Mouse (Mus musculus) heart, adult 8-10 months (tissue): ENCODE results near the gene Ints6l. TPM values are rescaled to one million over a fixed set of nuclear protein-coding genes. Genes with fewer than 3 reads are reported as not detected.

Experiments used
- DNase-seq: peaks from one replicate; pipeline ENCODE4 v3.0.0; 2022; ENCODE audit warnings: low spot score
- total RNA-seq, 4 experiments: library from RNA; stranded (reverse); gene quantifications; 2 replicates each; pipeline ENCODE4 v1.2.4; 2022

Ints6l gene
- total RNA-seq, result 1 to 10 TPM; 3.8 to 6.9 (median 4.5) TPM

DNA sequence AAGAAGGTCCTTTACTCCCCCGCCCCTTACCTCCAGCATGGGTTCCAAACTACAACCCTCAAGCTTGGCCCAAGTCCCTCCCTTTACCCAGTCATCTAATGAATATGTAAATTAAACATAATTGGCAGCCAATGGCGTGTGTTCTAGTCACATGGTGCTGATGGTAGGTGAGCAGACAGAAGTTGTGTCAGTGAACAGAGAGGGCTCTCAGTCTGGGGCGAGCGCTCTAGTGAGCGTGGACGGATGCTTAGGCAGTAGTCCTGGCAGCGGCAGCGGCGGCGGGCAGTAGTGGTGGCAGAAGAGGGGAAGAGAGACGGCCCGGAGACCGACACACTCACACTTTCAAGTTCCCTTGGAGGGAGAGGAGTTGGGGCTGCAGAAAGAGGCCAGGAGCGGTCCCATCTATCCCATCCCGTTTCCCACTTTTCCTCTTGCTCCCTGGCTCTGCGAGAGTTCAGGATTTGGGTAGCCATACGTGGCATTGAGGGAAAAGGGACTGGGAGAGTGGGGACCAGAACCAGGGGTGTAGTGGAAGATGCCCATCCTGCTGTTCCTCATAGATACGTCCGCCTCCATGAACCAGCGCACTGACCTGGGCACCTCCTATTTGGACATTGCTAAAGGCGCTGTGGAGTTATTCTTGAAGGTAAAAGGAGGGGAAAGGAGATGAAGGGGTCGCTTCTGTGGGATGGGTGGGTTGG lies at the start of gene Ints6l:
Ints6l (plus strand) TSS at position 187 of the 701 bp plus-strand sequence.
- DNase-seq, result peak; percentile 81

GRCm38 (mm10) chrX:56405482-56405881 lies 49.2 kb upstream of the Ints6l start:
- DNase-seq, result no peak

DNA sequence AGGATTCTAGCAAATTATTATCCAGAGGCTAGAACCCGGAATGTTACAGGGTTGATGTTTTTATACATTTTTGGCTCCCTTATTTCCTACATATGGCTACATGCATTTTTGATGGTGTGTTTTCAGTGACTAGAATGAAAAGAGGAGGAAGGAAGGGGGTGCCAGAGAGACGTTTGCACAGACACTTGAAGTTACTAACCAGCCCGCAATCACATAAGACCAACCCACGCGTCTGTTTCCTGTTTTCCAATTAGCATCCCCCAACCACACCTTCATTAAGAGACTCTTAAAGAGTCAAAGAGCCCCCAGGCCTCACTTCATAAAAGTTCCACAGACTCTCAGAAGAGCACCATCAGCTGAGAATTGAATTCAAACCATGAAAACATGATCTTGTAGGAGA lies 48.5 kb upstream of the Ints6l start:
- no peak for DNase-seq

DNA sequence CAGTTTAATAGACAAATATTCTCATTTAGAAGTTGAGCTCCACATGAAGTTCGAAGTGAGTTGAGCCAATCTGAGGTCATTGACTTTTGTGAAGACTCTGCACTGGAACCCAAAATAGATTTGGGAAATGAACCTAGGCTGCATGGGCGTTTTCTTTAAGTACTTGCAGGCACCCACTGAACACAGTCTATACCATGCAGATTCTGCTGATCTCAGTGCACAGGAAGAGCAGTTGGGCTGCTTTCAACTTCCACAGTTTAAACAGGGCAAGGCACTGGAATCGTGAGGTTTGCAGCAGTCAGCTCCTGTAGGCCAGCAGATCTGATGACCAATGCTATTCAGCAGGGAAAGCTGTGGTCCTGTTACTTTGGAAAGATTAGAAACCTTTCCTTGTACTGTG lies 38.4 kb upstream of the Ints6l start:
- no peak for DNase-seq

- DNase-seq, result no peak
These were observed 37.1 kb upstream of the Ints6l start for GRCm38 (mm10) chrX:56417541-56417940.

DNA sequence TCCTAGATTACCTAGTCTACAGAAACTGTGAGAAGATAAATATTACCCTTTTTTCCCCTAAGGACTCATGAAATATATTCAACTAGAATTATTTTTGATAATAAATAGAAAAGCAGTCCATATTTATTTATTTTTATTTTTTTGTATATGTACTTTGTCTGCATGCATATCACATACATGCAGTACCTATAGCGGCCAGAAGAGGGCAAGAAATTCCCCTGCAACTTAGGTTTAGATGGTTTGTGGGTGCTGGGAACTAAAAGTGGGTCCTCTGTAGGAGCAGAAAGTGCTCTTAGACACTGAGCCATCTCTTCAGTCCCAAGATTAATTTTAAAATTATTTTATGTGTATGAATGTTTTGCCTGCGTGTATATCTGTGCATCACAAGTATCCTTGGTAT lies 24.1 kb upstream of the Ints6l start:
- DNase-seq, result no peak

DNA sequence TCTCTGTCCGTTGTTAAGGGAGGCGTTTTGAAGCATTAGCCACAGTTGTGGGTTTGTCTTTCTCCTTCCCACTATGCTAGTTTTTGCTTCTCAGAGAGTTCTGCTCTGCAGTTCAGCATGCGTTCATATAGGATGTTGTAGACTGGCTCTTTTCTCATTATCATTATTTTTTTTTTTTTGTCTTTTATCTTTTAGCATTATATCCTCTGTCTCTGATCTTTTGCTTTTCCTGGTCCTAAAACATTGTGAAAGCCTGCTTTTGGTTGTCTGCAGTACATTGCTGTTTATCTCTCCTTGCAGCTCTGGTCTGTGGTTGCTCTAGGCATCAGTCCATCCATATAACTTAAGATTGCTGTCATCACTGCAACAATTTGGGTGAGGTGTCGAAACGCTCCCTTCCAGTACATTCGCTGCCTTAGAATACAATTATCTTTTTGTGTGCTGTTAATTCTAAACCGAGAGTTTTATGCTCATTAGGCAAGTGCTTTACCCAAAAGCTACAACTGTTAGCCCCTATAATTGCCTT lies 18.8 kb upstream of the Ints6l start:
- DNase-seq, result no peak

GRCm38 (mm10) chrX:56446487-56447428 lies 7.9 kb upstream of the Ints6l start:
- no peak for DNase-seq

GRCm38 (mm10) chrX:56447524-56448015 lies 7.1 kb upstream of the Ints6l start, which contains the start of gene Gm2174:
TSS of gene Gm2174 (plus strand) at chrX:56447965.
- DNase-seq, result no peak

DNA sequence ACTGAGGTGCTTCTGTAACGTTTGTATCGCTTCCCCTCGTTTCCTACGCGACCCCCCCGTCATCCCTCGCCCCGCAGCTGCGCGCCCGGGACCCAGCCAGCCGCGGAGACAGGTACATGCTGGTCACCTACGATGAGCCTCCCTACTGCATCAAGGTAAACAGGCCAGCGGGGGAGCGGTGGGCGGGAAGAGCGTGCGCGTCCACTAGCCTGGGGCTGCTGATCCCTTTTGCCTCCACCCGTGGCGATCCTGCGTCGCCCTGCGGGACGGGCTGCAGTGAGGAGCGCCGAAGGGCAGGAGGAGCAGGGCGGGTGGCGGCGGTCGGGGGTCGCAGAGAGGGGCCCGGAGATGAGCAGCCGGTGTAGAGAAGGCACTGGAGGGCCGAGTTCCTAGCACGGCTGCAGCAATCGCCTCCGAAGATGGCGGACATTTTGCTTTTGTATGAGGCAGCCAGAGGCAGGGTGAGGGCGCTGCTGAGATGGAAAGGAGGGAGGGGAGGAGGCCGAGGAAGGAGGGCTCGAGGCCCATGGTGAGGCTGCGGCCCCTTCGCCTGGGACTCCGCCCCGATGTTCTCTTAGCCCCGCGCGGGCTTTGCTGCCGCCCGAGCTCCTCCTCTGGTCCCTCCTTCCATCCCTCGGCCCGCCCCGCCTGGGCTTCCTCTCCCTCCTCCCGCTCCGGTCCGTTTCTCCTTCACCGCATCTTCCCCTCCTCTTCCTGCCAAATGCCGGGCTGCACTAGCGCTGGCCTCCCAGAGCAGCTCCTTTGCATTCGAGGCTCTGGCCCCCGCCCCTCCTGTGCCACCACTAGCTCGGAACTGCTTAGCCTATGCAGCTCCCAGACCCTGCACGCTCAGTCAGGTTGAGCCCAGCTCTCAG lies 952 bp downstream of the Ints6l start:
- peak; percentile 78 for DNase-seq

- no peak for DNase-seq
These were observed 1.7 kb downstream of the Ints6l start for GRCm38 (mm10) chrX:56456379-56456778.

DNA sequence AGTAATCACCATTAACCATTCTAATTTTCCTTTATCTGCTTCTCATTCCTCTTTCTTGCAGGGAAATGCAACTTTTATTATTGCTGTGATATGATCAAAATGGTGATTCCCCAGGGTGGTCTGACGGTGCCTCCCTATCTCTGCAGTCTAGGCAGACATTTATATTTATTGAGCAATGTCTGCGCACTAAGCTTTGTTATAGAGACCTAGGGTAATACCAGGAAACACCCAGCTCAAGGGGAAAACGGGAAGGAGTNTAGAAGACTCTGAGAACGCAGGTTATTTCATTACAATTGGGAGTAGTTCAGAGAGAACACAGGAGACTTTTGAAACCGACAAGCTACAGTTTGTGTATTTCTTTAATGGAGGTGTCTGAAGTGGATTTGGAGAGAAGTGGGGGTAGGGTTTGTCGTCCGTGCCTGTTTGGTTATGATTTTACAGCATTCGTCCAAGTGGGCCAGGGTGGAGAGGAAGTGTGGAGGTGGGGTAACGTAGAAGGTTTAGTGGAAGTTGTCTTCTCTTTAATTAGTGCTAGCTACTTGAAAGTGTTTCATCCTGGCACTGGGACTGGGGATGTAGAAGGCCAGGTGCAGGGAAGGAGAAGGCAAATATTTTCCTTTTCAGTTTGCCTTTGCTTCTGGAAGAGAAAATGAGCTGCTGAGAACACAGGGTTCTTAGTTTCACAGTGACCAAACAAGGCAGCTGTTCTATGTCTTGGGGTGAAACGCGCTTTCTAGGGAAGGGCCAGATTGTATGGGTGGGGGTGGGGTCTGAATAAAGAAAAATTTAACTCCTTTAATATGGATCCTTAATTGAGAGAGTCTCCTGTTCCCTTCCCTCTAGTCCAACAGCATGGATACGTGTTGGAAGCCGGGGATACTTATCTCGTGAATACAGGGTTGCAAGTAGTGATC lies 7.6 kb downstream of the Ints6l start:
- DNase-seq, result no peak

- no peak for DNase-seq
These were observed 10.2 kb downstream of the Ints6l start for GRCm38 (mm10) chrX:56464906-56465305.

DNA sequence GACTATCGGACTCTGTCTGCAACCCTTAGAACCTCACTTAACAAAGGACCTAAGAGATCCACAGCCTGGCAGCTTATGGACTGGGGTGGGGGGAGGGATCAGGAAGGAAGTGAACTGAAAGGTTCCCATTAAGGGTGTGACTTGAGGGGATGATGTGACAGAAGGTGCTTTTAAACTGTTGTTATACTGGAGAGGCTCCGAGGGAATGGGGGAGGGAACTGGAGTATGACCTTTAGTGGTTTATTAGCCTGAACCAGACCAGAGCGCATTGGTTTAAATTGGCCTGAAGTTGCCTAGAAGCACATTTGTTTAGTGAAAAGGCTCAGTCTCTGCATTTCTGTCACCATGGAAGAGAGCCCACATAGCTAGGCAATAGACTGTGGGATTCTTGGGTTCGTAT lies 13.0 kb downstream of the Ints6l start:
- DNase-seq, result no peak

DNA sequence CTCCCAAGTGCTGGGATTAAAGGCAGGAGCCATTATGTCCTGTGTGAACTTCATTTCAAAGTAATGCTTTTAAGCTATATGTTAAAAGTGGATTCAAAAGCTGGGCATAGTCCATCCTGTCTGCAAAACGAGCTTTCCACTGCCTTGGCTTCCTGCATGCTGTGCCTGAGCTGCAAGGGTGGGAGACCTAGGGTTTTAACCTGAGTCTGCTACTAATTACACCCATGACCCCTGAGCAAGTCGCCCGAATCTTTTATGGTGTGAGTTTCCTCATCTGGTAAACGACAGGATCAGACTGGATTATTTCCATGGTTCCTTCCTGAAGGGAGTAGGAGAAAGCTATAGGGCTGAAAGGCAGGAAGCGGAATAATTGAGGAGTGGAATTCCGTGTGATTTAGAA lies 13.8 kb downstream of the Ints6l start:
- no peak for DNase-seq

- no peak for DNase-seq
These were observed 19.4 kb downstream of the Ints6l start for GRCm38 (mm10) chrX:56474035-56474434.

GRCm38 (mm10) chrX:56477553-56477952 lies 22.9 kb downstream of the Ints6l start:
- DNase-seq, result no peak

DNA sequence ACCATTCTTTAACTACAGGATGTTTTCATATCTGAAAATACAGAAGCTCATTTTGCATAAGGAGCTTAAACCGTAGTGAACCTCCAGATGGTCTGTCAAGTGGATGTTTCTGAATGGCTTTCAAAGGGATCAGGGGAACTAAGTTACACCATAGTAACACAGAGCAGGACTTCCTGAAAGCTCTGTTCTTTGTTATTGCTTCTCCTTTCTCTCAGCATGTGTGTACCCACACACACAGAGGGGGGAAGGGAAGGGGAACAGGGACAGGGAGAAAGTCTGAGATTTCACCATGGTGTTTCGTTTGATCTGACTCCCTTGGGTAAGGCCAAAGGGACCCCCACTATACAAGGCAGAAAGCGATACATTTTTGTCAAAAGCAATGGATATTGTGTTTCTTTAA lies 27.2 kb downstream of the Ints6l start:
- DNase-seq, result no peak

GRCm38 (mm10) chrX:56489758-56490157 lies 35.1 kb downstream of the Ints6l start:
- DNase-seq, result peak; percentile 76

- DNase-seq, result no peak
These were observed 42.6 kb downstream of the Ints6l start for GRCm38 (mm10) chrX:56497241-56497640.
